Mouse (Mus musculus) spleen, adult 2 months (tissue): ENCODE results near the gene Mogat1.

Experiments used
- CTCF ChIP-seq: fragments of 200-500 bp; IDR thresholded peaks from 2 replicates; pipeline ENCODE4 v1.5.1; 2011; ENCODE audit warnings: mild to moderate bottlenecking, inconsistent platforms; ENCODE audit not compliant: insufficient read depth, insufficient read length, insufficient replicate concordance; ENCODE audit errors: extremely low read depth
- POLR2A ChIP-seq: fragments of 200-500 bp; IDR thresholded peaks from 2 replicates; pipeline ENCODE4 v1.6.1; 2011; ENCODE audit warnings: low read depth, low read length, inconsistent platforms

GRCm38 (mm10) chr1:78529011-78529410 lies 18.2 kb downstream of the Mogat1 start:
- TF ChIP-seq POLR2A, result no peak
- TF ChIP-seq CTCF, result no peak
